Mouse (Mus musculus) limb, embryonic 10.5 days (tissue): ENCODE results near the gene Xxylt1. TPM values are rescaled to one million over a fixed set of nuclear protein-coding genes. Genes with fewer than 3 reads are reported as not detected.
A peak's percentile ranks its signal among the peaks of the same experiment; 100 is the strongest.

Source experiments
- DNase-seq: peaks from one replicate; pipeline ENCODE4 v3.0.0-alpha.2; 2017; ENCODE audit warnings: low spot score
- H3K27ac ChIP-seq: fragments of 300-500 bp; sonication (generic); 2 replicates; pipeline ENCODE4 v1.5.1; 2016; ENCODE audit warnings: mild to moderate bottlenecking
- H3K27me3 ChIP-seq: fragments of 300-500 bp; sonication (generic); 2 replicates; pipeline ENCODE4 v1.6.1; 2016; ENCODE audit warnings: low read depth, mild to moderate bottlenecking; ENCODE audit not compliant: poor library complexity, severe bottlenecking
- H3K36me3 ChIP-seq: fragments of 300-500 bp; sonication (generic); 2 replicates; pipeline ENCODE4 v1.6.1; 2016; ENCODE audit warnings: mild to moderate bottlenecking, moderate library complexity
- H3K4me1 ChIP-seq: fragments of 300-500 bp; sonication (generic); 2 replicates; pipeline ENCODE4 v1.6.1; 2016
- H3K4me3 ChIP-seq: fragments of 300-500 bp; sonication (generic); 2 replicates; pipeline ENCODE4 v1.5.1; 2016; ENCODE audit warnings: mild to moderate bottlenecking, moderate library complexity
- H3K9me3 ChIP-seq: fragments of 300-500 bp; sonication (generic); replicated peaks from 2 replicates; pipeline ENCODE4 v1.6.1; 2016; ENCODE audit warnings: mild to moderate bottlenecking
- WGBS: fragments of 180-500 bp; shearing (Covaris S2); methylation state at CpG from one replicate; pipeline ENCODE4 v1.1.7; 2016; 5-methylcytosine and 5-hydroxymethylcytosine counted together
- polyA plus RNA-seq: library from polyadenylated mRNA; unstranded; fragments of >200 nt; fragmentation: Nextera tagmentation; extraction: Ambion mirVana; gene quantifications from 2 replicates; pipeline ENCODE4 v1.2.1, GENCODE M21; 2016

Xxylt1 gene
- polyA plus RNA-seq, 1 experiment from 2014 or later: 16.6 TPM

DNA sequence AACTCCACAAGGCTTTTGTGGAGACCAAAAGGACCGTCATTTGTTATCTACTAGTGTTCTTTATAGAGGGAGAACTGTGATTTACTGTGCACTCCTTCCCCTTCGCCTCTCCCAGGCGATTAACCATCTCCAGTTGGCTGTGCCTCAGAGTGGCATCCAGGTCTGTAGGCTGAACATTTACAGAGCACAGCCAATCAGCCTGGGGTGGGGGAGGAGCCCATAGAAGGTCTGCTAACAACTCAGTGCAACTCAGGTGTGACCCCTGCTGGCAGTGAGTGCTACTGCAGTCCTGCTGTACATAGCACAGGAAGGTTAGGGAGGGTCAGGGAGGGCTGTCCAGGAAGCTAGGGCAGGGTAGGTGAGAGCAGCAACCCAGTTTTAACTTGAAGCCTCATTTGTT is 104.0 kb downstream of the Xxylt1 start:
- no peaks in the 10 kb centered on the region for H3K27me3 ChIP-seq
- H3K36me3 ChIP-seq: no peaks in the 10 kb centered on the region
- DNase-seq: peak; percentile 93
- H3K4me3 ChIP-seq: no peak overlapping the region
- WGBS: 0% methylated on average over 3 of the region's 3 CpGs
- no peaks in the 10 kb centered on the region for H3K9me3 ChIP-seq
- H3K27ac ChIP-seq: no peak overlapping the region; the same call in 1 of the 2 replicates
- H3K4me1 ChIP-seq: peaks cover 21% of the 10 kb centered on the region

DNA sequence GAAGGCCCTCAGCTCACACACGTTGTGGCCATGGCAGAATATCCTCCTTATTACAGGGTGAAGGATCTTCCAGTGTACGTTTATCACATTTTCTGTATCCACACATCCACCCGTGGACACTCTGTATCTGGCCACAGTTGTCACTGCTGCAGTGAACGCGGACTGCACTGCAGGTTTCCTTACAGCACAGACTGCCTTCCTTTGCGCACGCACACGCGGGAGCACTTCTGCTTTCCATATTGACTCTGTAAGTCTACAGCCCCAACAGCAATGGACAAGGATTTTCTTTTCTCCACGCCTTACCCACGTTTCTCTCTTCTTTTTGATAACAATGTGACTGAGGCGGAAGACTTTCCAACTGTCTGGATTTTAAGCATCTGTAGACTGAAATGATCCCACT is 106.7 kb downstream of the Xxylt1 start:
- H3K4me1 ChIP-seq: peaks cover 25% of the 10 kb centered on the region
- H3K4me3 ChIP-seq: no peak overlapping the region
- no peak overlapping the region for H3K27ac ChIP-seq
- no peaks in the 10 kb centered on the region for H3K9me3 ChIP-seq
- H3K36me3 ChIP-seq: no peaks in the 10 kb centered on the region
- no peak for DNase-seq
- 94% methylated on average over 12 of the region's 12 CpGs for WGBS
- no peaks in the 10 kb centered on the region for H3K27me3 ChIP-seq

DNA sequence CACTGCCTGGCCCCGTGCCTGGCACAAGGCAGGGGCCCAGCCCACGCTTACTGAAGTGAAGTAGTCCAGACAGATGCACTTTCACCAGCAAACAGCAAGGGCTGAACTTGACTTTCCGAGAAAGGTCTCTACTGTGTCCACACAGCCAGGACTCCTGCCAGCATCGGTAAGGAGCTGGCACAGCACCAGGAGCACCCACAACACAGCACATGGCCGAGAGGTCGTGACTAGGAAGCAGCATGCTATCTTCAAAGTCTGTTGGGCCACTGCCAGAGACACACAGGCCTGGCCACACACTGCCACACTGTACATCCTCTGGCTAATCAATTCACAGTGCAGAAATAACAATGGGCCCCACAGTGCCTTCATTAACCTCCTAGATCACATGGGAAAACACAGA is 107.8 kb downstream of the Xxylt1 start:
- Histone ChIP-seq H3K27ac (peak overlapping the region; percentile 16; the same call in 1 of the 2 replicates), H3K36me3 (no peaks in the 10 kb centered on the region), H3K4me3 (no peak overlapping the region), H3K9me3 (no peaks in the 10 kb centered on the region), H3K4me1 (peaks cover 25% of the 10 kb centered on the region), H3K27me3 (no peaks in the 10 kb centered on the region)
- DNase-seq: no peak
- 83% methylated on average over 6 of the region's 6 CpGs for WGBS

DNA sequence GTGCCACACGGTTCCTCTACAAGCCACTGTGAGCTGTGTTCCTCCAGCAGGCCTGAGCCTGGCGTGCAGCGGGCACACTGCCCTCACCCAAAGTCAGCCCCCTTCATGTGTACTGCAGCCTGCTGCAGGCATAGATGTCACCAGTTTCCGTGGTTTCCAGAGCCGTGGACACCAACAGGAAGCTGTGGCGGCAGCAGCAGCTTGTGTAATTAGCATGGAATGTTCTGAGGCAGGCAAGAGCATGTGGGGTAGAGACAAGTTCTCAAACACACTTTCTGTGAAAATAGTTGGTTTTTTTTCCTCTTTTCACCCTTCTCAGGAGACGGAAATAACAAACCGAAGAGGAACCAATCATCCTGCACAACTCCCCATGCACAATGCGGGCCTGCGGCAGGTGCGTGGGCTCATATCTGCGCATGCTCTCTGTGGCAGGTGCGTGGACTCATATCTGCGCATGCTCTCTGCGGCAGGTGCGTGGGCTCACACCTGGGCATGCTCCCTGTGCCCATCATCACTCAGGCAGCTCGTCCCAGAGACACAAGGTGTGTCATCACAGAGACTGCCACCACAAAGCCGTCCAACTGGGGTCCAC is 109.2 kb downstream of the Xxylt1 start:
- no peak for DNase-seq
- Histone ChIP-seq H3K27ac (peak overlapping the region; percentile 19), H3K9me3 (no peaks in the 10 kb centered on the region), H3K4me3 (no peak overlapping the region), H3K4me1 (peaks cover 17% of the 10 kb centered on the region), H3K36me3 (no peaks in the 10 kb centered on the region), H3K27me3 (no peaks in the 10 kb centered on the region)
- 89% methylated on average over 18 of the region's 18 CpGs for WGBS

DNA sequence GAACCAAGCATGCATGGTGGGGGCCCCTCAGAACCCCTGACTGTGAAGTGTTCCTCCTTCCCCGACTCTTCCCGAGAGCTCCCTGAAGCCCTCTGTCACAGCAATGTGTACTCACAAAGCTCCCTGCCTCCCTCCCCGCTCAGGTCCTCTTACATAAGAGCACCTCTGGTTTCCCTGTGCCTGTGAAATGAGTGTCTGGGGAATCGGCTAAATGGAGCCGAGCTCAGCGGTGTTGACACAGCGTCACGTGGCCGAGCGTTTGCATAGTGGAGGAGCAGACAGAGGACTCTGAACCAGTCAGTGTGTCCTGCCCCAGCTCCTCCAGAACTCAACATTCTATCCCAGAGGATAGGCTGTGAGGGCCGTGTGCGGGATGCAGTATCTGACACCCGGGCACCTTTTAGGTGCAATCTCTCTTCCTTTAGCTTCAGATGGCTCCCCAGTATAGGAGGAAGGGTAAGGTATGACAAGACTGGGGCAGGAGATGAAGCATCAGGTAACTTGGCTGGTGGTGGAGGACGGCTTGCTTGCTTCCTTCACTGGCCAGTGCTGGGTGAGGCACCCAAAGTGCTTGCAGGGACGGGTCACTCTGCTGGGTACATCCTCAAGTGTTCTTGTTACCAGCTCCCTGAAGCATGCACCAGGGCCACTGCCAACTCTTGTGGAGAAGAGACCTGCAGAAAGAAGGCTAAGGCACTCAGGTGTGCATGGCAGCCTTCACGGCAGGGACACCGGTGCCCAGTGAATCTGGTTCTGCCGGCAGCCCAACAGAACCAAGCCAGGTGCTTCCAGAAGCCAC is 111.8 kb downstream of the Xxylt1 start:
- Histone ChIP-seq H3K4me3 (no peak overlapping the region), H3K36me3 (peaks cover 3% of the 10 kb centered on the region; the same call in 1 of the 2 replicates), H3K27me3 (no peaks in the 10 kb centered on the region), H3K27ac (peak overlapping the region; percentile 42; the same call in 1 of the 2 replicates), H3K4me1 (peaks cover 10% of the 10 kb centered on the region), H3K9me3 (no peaks in the 10 kb centered on the region)
- WGBS: 76% methylated on average over 18 of the region's 18 CpGs
- no peak for DNase-seq

DNA sequence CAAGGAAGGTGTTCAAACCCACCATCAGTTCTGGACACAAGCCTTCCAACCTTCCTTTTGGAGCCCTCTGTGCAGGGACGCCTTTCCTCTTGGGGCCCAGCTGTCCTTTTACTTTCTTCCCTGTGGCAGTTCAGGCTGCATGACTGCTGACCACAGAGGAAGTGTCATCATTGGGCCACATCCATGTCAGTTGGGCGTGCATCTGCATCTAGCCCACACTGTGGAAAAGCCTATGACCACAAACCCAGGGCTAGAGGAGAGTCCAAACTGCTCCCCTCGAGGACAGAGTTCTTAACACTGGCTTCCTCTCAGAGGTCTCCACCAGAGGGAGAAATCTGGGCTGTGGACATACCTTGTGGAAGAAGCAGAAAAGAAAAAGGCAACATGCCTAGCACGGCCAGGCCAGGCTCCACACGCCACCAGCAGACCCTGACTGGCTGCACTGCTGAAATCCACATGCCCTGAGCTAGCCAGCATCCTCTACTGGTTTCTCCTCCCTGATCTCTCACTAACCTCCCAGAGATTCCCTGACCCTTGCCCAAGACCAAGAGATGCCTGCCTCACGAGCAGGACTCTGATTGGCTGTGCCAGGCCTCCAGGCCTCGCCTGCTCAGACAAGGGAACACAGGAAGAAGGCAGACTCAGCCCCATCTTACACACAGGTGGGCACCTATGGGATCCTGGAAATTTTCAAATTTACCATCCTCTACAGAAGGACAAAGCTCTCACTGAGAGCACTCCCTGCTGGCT is 112.7 kb downstream of the Xxylt1 start:
- Histone ChIP-seq H3K4me1 (peaks cover 10% of the 10 kb centered on the region), H3K4me3 (no peak overlapping the region), H3K9me3 (no peaks in the 10 kb centered on the region), H3K27ac (0 out of 2 replicates have a peak overlapping the region, but pooled peaks have one; percentile 42), H3K36me3 (peaks cover 3% of the 10 kb centered on the region; the same call in 1 of the 2 replicates), H3K27me3 (no peaks in the 10 kb centered on the region)
- 87% methylated on average over 7 of the region's 7 CpGs for WGBS
- DNase-seq: no peak

DNA sequence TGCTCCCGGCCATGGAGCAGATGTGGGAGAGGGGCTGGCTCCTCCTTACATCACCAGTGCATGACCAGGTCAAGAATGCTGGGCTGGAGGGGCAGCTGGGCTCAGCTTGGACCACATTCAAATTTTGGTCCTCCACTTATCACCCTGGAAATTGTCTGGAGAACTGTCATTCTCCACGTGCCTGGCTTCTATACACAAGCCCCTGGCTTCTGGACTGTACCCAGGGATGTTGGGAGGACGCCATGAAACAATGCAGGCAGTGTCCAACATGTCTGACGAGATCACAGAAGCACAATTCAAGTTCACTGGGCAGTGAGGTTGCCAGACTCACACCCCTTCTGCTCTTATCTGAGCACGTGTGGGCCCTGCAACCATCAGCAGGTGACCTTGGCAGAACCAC is 114.5 kb downstream of the Xxylt1 start:
- Histone ChIP-seq H3K4me1 (no peaks in the 10 kb centered on the region; the same call in none of the 2 replicates), H3K27me3 (no peaks in the 10 kb centered on the region), H3K27ac (no peak overlapping the region), H3K36me3 (peaks cover 3% of the 10 kb centered on the region; the same call in 1 of the 2 replicates), H3K4me3 (no peak overlapping the region), H3K9me3 (no peaks in the 10 kb centered on the region)
- WGBS: 87% methylated on average over 5 of the region's 5 CpGs
- no peak for DNase-seq

DNA sequence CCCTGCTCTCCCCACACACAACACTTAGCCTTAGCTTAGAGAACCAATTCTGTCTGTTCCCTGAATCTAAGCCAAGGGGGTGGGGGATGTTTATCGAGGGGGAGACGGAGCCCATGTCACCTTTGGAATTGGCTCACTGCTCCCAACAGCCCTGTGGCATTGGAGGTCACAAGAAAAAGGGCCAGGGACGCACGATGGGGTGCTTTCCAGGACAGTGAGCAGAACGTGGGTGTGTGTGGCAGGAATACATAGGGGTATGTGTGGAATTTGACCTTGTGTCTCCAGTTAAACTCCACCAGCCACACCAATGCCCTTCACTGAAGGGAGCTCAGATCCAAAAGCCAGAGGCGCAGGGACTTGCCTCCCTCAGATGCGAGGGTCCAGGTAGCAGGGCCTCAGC is 116.3 kb downstream of the Xxylt1 start:
- Histone ChIP-seq H3K9me3 (no peaks in the 10 kb centered on the region), H3K27me3 (no peaks in the 10 kb centered on the region), H3K27ac (no peak overlapping the region), H3K4me3 (no peak overlapping the region), H3K4me1 (no peaks in the 10 kb centered on the region; the same call in none of the 2 replicates), H3K36me3 (peaks cover 3% of the 10 kb centered on the region; the same call in 1 of the 2 replicates)
- 82% methylated on average over 7 of the region's 7 CpGs for WGBS
- DNase-seq: no peak

DNA sequence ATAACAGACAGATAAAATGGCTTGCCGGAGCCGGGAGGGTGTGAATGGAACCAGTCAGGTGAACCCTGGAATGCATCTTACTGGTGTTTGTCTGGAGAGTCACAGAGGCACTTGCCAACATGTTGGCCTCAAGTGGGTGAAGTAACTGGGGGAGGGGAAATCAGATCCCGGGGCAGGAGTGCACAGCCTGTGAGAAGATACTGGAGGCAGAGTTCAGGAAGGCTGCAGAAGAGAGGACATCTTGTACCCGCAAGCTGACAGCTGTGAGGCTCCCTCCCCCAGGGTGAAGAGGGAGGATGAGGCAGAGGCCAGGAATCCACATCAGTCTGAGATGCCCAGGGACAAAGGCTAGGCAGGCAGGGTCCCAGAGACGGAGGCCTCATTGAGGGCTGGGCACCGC is 116.8 kb downstream of the Xxylt1 start:
- Histone ChIP-seq H3K36me3 (peaks cover 3% of the 10 kb centered on the region; the same call in 1 of the 2 replicates), H3K9me3 (no peaks in the 10 kb centered on the region), H3K4me3 (no peak overlapping the region), H3K27ac (no peak overlapping the region), H3K27me3 (no peaks in the 10 kb centered on the region), H3K4me1 (no peaks in the 10 kb centered on the region; the same call in none of the 2 replicates)
- DNase-seq: no peak
- 86% methylated on average over 6 of the region's 6 CpGs for WGBS

DNA sequence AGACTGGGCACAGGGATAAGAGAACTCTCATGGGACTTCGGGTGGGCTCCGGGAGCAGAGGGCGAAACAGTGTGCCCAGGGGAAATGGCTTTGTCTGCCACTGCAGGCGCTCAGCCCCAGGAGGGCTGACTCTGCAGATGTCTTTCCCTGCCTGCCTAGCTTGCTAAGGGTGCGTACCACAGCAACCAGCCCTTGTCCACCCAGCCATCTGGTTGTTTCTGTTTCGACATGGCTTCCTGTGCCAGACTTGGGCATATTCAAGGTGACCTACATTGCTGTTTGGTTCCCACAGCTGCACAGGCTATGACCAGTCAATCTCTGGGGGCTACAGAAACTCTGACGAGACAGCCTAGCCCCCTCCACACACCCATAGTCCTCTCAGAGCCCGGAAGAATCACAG is 118.7 kb downstream of the Xxylt1 start:
- Histone ChIP-seq H3K36me3 (peaks cover 3% of the 10 kb centered on the region; the same call in 1 of the 2 replicates), H3K27ac (peak overlapping the region; percentile 53; the same call in 1 of the 2 replicates)
- WGBS: 93% methylated on average over 8 of the region's 8 CpGs

DNA sequence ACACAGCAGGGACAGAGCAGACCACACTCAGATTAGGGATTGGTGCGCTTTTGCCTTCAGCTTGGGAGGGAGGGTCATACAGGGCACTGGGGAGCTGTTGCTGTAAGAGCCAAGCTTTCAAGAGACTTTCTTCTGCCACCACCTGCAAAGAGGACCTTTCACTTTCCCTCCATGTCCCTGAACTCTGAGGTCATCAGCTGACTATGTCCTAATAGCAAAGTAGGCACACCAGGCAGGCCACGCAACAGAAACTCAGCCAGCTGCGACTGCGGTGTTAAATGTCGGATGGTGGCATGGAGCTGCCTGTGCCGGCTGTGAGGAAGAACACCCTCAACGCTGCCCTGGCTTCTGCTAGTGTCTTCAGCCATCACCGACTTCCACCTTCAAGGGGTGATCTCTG is 120.1 kb downstream of the Xxylt1 start:
- Histone ChIP-seq H3K4me1 (no peaks in the 10 kb centered on the region; the same call in 1 of the 2 replicates), H3K27me3 (no peaks in the 10 kb centered on the region)

More for the DNA sequence above, 118.7 kb downstream of the Xxylt1 start:
- Histone ChIP-seq H3K4me1 (no peaks in the 10 kb centered on the region; the same call in 1 of the 2 replicates), H3K4me3 (no peak overlapping the region), H3K27me3 (no peaks in the 10 kb centered on the region), H3K9me3 (no peaks in the 10 kb centered on the region)
- no peak for DNase-seq

DNA sequence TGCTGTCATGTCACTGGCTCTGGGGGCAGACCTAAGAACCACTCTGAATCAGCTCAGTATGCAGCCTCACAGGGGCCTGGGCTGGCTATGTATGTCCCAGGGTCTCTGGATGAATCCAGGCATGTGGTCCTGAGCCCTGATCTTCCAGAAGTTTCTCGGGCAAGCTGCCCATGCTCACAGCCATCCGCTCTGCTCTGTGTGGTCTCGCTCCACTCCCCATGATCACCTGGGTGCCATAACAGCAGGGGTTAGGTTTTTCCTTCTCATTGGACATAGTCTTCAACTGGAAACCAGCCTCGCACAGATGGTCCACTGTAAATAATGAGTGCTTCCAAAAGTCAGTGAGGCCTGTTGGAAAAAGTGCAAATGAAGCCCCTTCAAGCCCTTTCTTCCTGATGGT is 121.0 kb downstream of the Xxylt1 start:
- no peak overlapping the region for H3K4me3 ChIP-seq
- H3K36me3 ChIP-seq: peaks cover 17% of the 10 kb centered on the region
- DNase-seq: no peak
- H3K9me3 ChIP-seq: no peaks in the 10 kb centered on the region
- no peaks in the 10 kb centered on the region; the same call in 1 of the 2 replicates for H3K4me1 ChIP-seq
- H3K27me3 ChIP-seq: no peaks in the 10 kb centered on the region
- 94% methylated on average over 4 of the region's 4 CpGs for WGBS
- no peak overlapping the region for H3K27ac ChIP-seq

More for the DNA sequence above, 120.1 kb downstream of the Xxylt1 start:
- Histone ChIP-seq H3K36me3 (peaks cover 16% of the 10 kb centered on the region), H3K27ac (no peak overlapping the region), H3K9me3 (no peaks in the 10 kb centered on the region), H3K4me3 (no peak overlapping the region)
- WGBS: 91% methylated on average over 8 of the region's 8 CpGs
- DNase-seq: no peak
